Mouse (Mus musculus) CD8-positive naive resting alpha-beta T cell, adult 2 months (primary cell): ENCODE measurements around the gene 3110009E18Rik.

Source experiments
- DNase-seq, 2 experiments: peaks; one replicate each; pipeline ENCODE4 v3.0.0; 2022; ENCODE audit warnings: low read depth in 2 of 2, low spot score in 2 of 2

Gene 3110009E18Rik

GRCm38 (mm10) chr1:120120969-120121811, at the start of gene 3110009E18Rik, which contains the start of gene Dbi:
TSS of gene 3110009E18Rik (plus strand) at chr1:120121187.
TSS of gene Dbi (minus strand) at chr1:120121078.
- DNase-seq, result peak; percentile 90 to 91

GRCm38 (mm10) chr1:120072900-120073299, 48.1 kb upstream of the 3110009E18Rik start:
- DNase-seq, result no peak

- DNase-seq, result no peak
Measured at GRCm38 (mm10) chr1:120073519-120074306, 47.3 kb upstream of the 3110009E18Rik start, which contains the start of gene Tmem37. TSS of gene Tmem37 (minus strand) at chr1:120074074.

GRCm38 (mm10) chr1:120074307-120074702, 46.7 kb upstream of the 3110009E18Rik start:
- no peak for DNase-seq

GRCm38 (mm10) chr1:120074931-120075330, 46.1 kb upstream of the 3110009E18Rik start:
- DNase-seq, result no peak

GRCm38 (mm10) chr1:120075507-120075906, 45.5 kb upstream of the 3110009E18Rik start:
- DNase-seq, result no peak

GRCm38 (mm10) chr1:120077746-120078410, 43.1 kb upstream of the 3110009E18Rik start:
- DNase-seq, result no peak

GRCm38 (mm10) chr1:120080632-120081031, 40.4 kb upstream of the 3110009E18Rik start:
- no peak for DNase-seq

GRCm38 (mm10) chr1:120082957-120083585, 37.9 kb upstream of the 3110009E18Rik start:
- DNase-seq, result no peak

GRCm38 (mm10) chr1:120083921-120084517, 37.0 kb upstream of the 3110009E18Rik start:
- DNase-seq, result no peak

GRCm38 (mm10) chr1:120085696-120086095, 35.3 kb upstream of the 3110009E18Rik start:
- no peak for DNase-seq

GRCm38 (mm10) chr1:120086644-120087043, 34.3 kb upstream of the 3110009E18Rik start:
- no peak for DNase-seq

- no peak for DNase-seq
Measured at GRCm38 (mm10) chr1:120089180-120089579, 31.8 kb upstream of the 3110009E18Rik start.

GRCm38 (mm10) chr1:120090880-120091570, 30.0 kb upstream of the 3110009E18Rik start:
- DNase-seq, result no peak

GRCm38 (mm10) chr1:120093482-120094134, 27.4 kb upstream of the 3110009E18Rik start:
- DNase-seq, result peak; percentile 71 to 79

- no peak for DNase-seq
Measured at GRCm38 (mm10) chr1:120094920-120095319, 26.1 kb upstream of the 3110009E18Rik start.

- peak; percentile 51 to 57 for DNase-seq
Measured at GRCm38 (mm10) chr1:120098327-120098726, 22.7 kb upstream of the 3110009E18Rik start.

GRCm38 (mm10) chr1:120099483-120099882, 21.5 kb upstream of the 3110009E18Rik start:
- DNase-seq, result no peak
